Mouse (Mus musculus): ENCODE measurements around the gene Ostf1. TPM values are rescaled to one million over a fixed set of nuclear protein-coding genes. Genes with fewer than 3 reads are reported as not detected.

Gene Ostf1
- total RNA-seq, 2 experiments from 2014 or later: 20.6 to 21.6 TPM

- intact Hi-C loops (cut with DNase I): no loop called here
- Histone ChIP-seq H3K4me3 (no peak overlapping the region), H3K27ac (no peak overlapping the region; the same call in 1 of the 2 replicates)
- no peak for DNase-seq
- TF ChIP-seq CTCF (IDR thresholded peaks at IDR 0.05): no peak
Measured at GRCm38 (mm10) chr19:18655999-18656398, 24.4 kb upstream of the Ostf1 start.

GRCm38 (mm10) chr19:18654984-18655383, 23.4 kb upstream of the Ostf1 start:
- intact Hi-C loops (cut with DNase I): no loop called here
- H3K4me3 ChIP-seq: no peak overlapping the region
- no peak for DNase-seq
- peak overlapping the region; percentile 35; the same call in 1 of the 2 replicates for H3K27ac ChIP-seq
- no peak for TF ChIP-seq CTCF (IDR thresholded peaks at IDR 0.05)

- Histone ChIP-seq H3K27ac (peak overlapping the region; percentile 83), H3K4me3 (no peak overlapping the region)
- DNase-seq: peak; percentile 86
- no peak for TF ChIP-seq CTCF (IDR thresholded peaks at IDR 0.05)
- intact Hi-C loops (cut with DNase I): no loop called here
Measured at GRCm38 (mm10) chr19:18654330-18654729, 22.7 kb upstream of the Ostf1 start.

GRCm38 (mm10) chr19:18653058-18653457, 21.4 kb upstream of the Ostf1 start:
- DNase-seq: no peak
- Histone ChIP-seq H3K27ac (peak overlapping the region; percentile 83), H3K4me3 (no peak overlapping the region)
- intact Hi-C loops (cut with DNase I): no loop called here
- no peak for TF ChIP-seq CTCF (IDR thresholded peaks at IDR 0.05)

GRCm38 (mm10) chr19:18652592-18652991, 21.0 kb upstream of the Ostf1 start:
- H3K4me3 ChIP-seq: no peak overlapping the region
- DNase-seq: peak; percentile 44
- TF ChIP-seq CTCF (IDR thresholded peaks at IDR 0.05): no peak
- intact Hi-C loops (cut with DNase I): no loop called here
- H3K27ac ChIP-seq: peak overlapping the region; percentile 83

- Histone ChIP-seq H3K27ac (peak overlapping the region; percentile 28; the same call in 1 of the 2 replicates), H3K4me3 (no peak overlapping the region)
- DNase-seq: no peak
- no peak for TF ChIP-seq CTCF (IDR thresholded peaks at IDR 0.05)
- intact Hi-C loops (cut with DNase I): no loop called here
Measured at GRCm38 (mm10) chr19:18650473-18650872, 18.9 kb upstream of the Ostf1 start.

- DNase-seq: no peak
- Histone ChIP-seq H3K27ac (peak overlapping the region; percentile 92; the same call in 1 of the 2 replicates), H3K4me3 (no peak overlapping the region)
- intact Hi-C loops (cut with DNase I): no loop called here
- TF ChIP-seq CTCF (IDR thresholded peaks at IDR 0.05): no peak
Measured at GRCm38 (mm10) chr19:18649955-18650354, 18.3 kb upstream of the Ostf1 start.

- Histone ChIP-seq H3K27ac (peak overlapping the region; percentile 92), H3K4me3 (peak overlapping the region; percentile 63)
- no peak for TF ChIP-seq CTCF (IDR thresholded peaks at IDR 0.05)
- intact Hi-C loops (cut with DNase I): no loop called here
- no peak for DNase-seq
Measured at GRCm38 (mm10) chr19:18648558-18648945, 16.9 kb upstream of the Ostf1 start.

- Histone ChIP-seq H3K4me3 (peak overlapping the region; percentile 63), H3K27ac (peak overlapping the region; percentile 92)
- intact Hi-C loops (cut with DNase I): no loop called here
- TF ChIP-seq CTCF (IDR thresholded peaks at IDR 0.05): no peak
- peak; percentile 79 for DNase-seq
Measured at GRCm38 (mm10) chr19:18647775-18648557, 16.3 kb upstream of the Ostf1 start.

GRCm38 (mm10) chr19:18646853-18647420, 15.3 kb upstream of the Ostf1 start:
- intact Hi-C loops (cut with DNase I): no loop called here
- TF ChIP-seq CTCF (IDR thresholded peaks at IDR 0.05): no peak
- no peak overlapping the region for H3K4me3 ChIP-seq
- DNase-seq: no peak
- H3K27ac ChIP-seq: peak overlapping the region; percentile 92

- TF ChIP-seq CTCF (IDR thresholded peaks at IDR 0.05): no peak
- no peak for DNase-seq
- Histone ChIP-seq H3K27ac (peak overlapping the region; percentile 92), H3K4me3 (no peak overlapping the region)
- intact Hi-C loops (cut with DNase I): no loop called here
Measured at GRCm38 (mm10) chr19:18646397-18646796, 14.8 kb upstream of the Ostf1 start.

- no peak for DNase-seq
- Histone ChIP-seq H3K27ac (no peak overlapping the region), H3K4me3 (no peak overlapping the region)
- no peak for TF ChIP-seq CTCF (IDR thresholded peaks at IDR 0.05)
- intact Hi-C loops (cut with DNase I): no loop called here
Measured at GRCm38 (mm10) chr19:18644084-18644483, 12.5 kb upstream of the Ostf1 start.

GRCm38 (mm10) chr19:18643411-18643810, 11.8 kb upstream of the Ostf1 start:
- H3K27ac ChIP-seq: peak overlapping the region; percentile 13; the same call in 1 of the 2 replicates
- DNase-seq: no peak
- no peak overlapping the region for H3K4me3 ChIP-seq
- intact Hi-C loops (cut with DNase I): no loop called here
- no peak for TF ChIP-seq CTCF (IDR thresholded peaks at IDR 0.05)

Measured in gastrocnemius, adult 2 months (tissue).